Mouse (Mus musculus) olfactory bulb, adult 2 months (tissue): ENCODE data around the gene Ccdc71l.

Experiments
- CTCF ChIP-seq: fragments of 200-500 bp; IDR thresholded peaks from 2 replicates; pipeline ENCODE4 v1.5.1; 2012; ENCODE audit warnings: low read depth, mild to moderate bottlenecking, low read length, moderate library complexity; ENCODE audit not compliant: insufficient read depth
- POLR2A ChIP-seq: fragments of 200-500 bp; IDR thresholded peaks from 2 replicates; pipeline ENCODE4 v1.6.1; 2012; ENCODE audit warnings: mild to moderate bottlenecking, low read depth, low read length, moderate library complexity; ENCODE audit not compliant: insufficient read depth

DNA sequence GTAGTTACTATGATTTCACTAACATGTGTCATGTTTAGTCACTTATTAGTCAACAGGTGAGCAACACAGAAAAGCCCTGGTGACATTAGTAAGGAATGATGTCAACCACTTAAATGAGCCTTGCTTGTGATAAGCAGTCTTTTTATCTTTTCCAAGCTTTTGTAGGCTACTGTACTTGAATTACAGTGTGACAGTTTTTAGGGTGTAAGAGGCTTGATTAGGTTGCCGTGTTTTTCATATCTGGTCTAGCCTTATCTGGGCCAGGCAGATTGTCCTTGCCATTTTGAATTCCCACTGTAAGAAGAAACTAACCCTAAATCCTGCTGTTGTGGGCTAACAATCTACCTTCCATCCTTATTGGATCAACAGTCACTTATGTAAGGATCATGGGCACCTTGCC is 26.6 kb upstream of the Ccdc71l start:
- no peak for TF ChIP-seq POLR2A
- TF ChIP-seq CTCF: no peak
